Mouse (Mus musculus) olfactory bulb, adult 2 months (tissue): ENCODE data around the gene Abca7.

ENCODE experiments used
- CTCF ChIP-seq: fragments of 200-500 bp; IDR thresholded peaks from 2 replicates; pipeline ENCODE4 v1.5.1; 2012; ENCODE audit warnings: low read depth, mild to moderate bottlenecking, low read length, moderate library complexity; ENCODE audit not compliant: insufficient read depth
- POLR2A ChIP-seq: fragments of 200-500 bp; IDR thresholded peaks from 2 replicates; pipeline ENCODE4 v1.6.1; 2012; ENCODE audit warnings: mild to moderate bottlenecking, low read depth, low read length, moderate library complexity; ENCODE audit not compliant: insufficient read depth

DNA sequence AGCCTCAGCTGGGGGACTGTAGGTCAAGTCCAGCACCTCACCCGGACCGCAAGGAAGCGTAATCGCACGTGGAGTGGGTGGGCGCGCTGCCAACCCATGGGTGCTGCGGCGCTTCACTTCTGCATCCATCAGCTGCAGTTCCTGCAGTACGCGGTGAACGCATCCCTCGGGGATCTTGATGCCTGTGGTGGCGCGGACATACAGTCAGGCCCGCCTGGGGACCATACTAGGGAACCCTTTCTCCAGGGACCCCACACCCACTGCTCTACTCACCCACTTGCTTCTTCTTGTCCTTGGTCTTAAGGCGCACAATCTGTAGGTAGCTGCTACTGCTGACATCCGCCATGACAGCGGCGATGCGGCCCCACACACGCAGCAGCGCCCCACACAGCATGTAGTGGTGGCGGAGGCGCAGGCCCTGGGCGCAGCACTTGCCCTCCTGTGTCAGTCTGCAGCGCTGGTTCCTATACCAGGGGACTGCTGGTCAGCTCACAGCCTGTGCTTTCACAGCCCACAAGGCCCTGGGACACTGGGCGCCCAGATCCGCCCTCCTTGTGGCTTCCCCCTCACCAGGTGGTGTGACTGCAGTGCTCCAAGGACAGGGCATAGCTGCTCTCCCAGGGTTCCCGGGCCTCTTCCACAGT is 61.5 kb downstream of the Abca7 start:
- TF ChIP-seq POLR2A (no peak), CTCF (no peak)
